In the genomic region with DNA sequence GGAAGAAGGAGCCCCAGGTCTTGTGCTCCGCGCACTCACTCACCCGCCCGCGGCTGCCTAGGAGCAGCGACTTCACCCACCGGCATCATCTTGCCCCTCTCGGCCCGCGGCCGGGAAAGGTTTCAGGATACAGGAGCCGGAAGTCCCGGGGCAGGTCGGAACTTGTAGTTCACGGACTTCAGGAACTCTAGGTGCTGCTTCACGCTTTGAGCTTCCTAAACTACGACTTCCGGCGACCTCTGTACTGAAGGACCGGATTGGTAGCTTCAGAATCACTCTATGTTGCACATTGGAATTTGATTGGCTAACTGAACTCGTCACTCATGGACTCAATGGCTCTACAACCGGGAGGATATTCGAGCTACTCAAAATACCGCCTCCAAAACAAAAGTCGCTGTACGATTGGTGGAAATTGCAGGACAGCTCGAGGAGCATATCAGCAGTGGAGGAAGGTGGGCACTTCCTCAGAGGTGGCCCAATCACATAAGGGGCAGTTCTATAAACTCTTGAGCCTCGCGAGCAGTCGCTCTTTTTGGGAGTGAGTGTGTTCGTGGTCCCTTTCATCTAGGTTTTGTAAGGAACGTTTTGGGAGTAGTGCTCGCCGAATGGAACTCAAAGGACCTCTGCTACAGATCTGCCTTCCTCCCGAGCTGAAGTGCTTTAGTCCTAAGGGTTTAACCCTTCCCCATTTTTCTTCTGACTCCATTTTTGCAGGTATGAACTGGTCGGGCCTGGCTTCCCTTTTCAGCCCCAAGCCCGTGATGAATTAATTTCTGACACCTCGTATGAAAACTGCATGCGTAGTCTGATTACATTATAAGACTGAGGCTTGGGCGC, we compare ENCODE assay signal across 8 mouse cellular contexts. TPM values are rescaled to one million over a fixed set of nuclear protein-coding genes. Genes with fewer than 3 reads are reported as not detected.
DNase-seq lines count a peak whose midpoint lies in the region; ATAC-seq lines count a peak whose summit lies in the region.

A gene (minus strand): TSS at position 216 of the 837 bp plus-strand sequence.

- no peaks in the 10 kb centered on the region for H3K9me3 ChIP-seq in heart, embryonic 13.5 days
- H3K9me3 ChIP-seq in liver, embryonic 12.5 days (replicated peaks), result no peaks in the 10 kb centered on the region
- H3K9me3 ChIP-seq in stomach, embryonic 15.5 days, result no peaks in the 10 kb centered on the region

- ATAC-seq in heart, embryonic 13.5 days (ENCODE audit: extremely low read depth, insufficient number of reproducible peaks, low FRiP score, low TSS enrichment), result peak; percentile 92
- peak; percentile 94 for ATAC-seq in liver, embryonic 12.5 days
- ATAC-seq in stomach, embryonic 15.5 days (ENCODE audit: insufficient read depth, low FRiP score, low read depth), result peak; percentile 97

- peak within 1 kb of the TSS; percentile 72 for H3K4me3 ChIP-seq in brown adipose tissue, adult 24 weeks (ENCODE audit: insufficient read depth, low read depth, low read length)
- H3K4me3 ChIP-seq in heart, embryonic 13.5 days, result peak within 1 kb of the TSS; percentile 87
- peak within 1 kb of the TSS; percentile 93 for H3K4me3 ChIP-seq in liver, embryonic 12.5 days
- H3K4me3 ChIP-seq in stomach, embryonic 15.5 days (replicated peaks), result peak within 1 kb of the TSS; percentile 70

- H3K4me2 ChIP-seq in heart, embryonic 13.5 days, result peak within 1 kb of the TSS; percentile 93
- H3K4me2 ChIP-seq in liver, embryonic 12.5 days, result peak within 1 kb of the TSS; percentile 82
- H3K4me2 ChIP-seq in stomach, embryonic 15.5 days, result peak within 1 kb of the TSS; percentile 70

- DNase-seq in CD4-positive, CD25-positive, alpha-beta regulatory T cell, adult 2 months (ENCODE audit: low read depth, low spot score), result peak; percentile 97
- peak; percentile 100 for DNase-seq in fat pad, adult 2 months (ENCODE audit: extremely low read depth, low read depth, low spot score)
- DNase-seq in kidney, postnatal 10 days, result peak; percentile 95
- peak; percentile 92 to 93 for DNase-seq in natural killer cell, adult 2 months (ENCODE audit: low spot score in 2 of 2)

- peaks cover 10% of the 10 kb centered on the region; the same call in 1 of the 2 replicates for H3K4me1 ChIP-seq in brown adipose tissue, adult 24 weeks (ENCODE audit: control insufficient read depth, insufficient read depth, insufficient read length, low read length)
- peaks cover 71% of the 10 kb centered on the region for H3K4me1 ChIP-seq in heart, embryonic 13.5 days
- H3K4me1 ChIP-seq in liver, embryonic 12.5 days, result peaks cover 72% of the 10 kb centered on the region
- peaks cover 40% of the 10 kb centered on the region for H3K4me1 ChIP-seq in stomach, embryonic 15.5 days

- H3K27ac ChIP-seq in brown adipose tissue, adult 24 weeks (replicated peaks; ENCODE audit: low read depth, low read length), result peak within 1 kb of the TSS; percentile 36
- H3K27ac ChIP-seq in heart, embryonic 13.5 days (replicated peaks), result peak within 1 kb of the TSS; percentile 83
- peak within 1 kb of the TSS; percentile 88 for H3K27ac ChIP-seq in liver, embryonic 12.5 days
- peak within 1 kb of the TSS; percentile 83 for H3K27ac ChIP-seq in stomach, embryonic 15.5 days

- WGBS in heart, embryonic 13.5 days, result under 1% methylated on average over 40 of the region's 40 CpGs
- under 1% methylated on average over 40 of the region's 40 CpGs for WGBS in liver, embryonic 12.5 days (ENCODE audit: insufficient replicate concordance)
- WGBS in stomach, embryonic 15.5 days, result under 1% methylated on average over 40 of the region's 40 CpGs

- H3K9ac ChIP-seq in heart, embryonic 13.5 days, result peak within 1 kb of the TSS; percentile 94
- H3K9ac ChIP-seq in liver, embryonic 12.5 days, result peak within 1 kb of the TSS; percentile 90
- peak within 1 kb of the TSS; percentile 90 for H3K9ac ChIP-seq in stomach, embryonic 15.5 days

- no peaks in the 10 kb centered on the region; the same call in 1 of the 2 replicates for H3K27me3 ChIP-seq in heart, embryonic 13.5 days (replicated peaks)
- no peaks in the 10 kb centered on the region for H3K27me3 ChIP-seq in liver, embryonic 12.5 days (replicated peaks)
- H3K27me3 ChIP-seq in stomach, embryonic 15.5 days (replicated peaks), result no peaks in the 10 kb centered on the region

- peaks cover 31% of the 10 kb centered on the region for H3K36me3 ChIP-seq in heart, embryonic 13.5 days
- H3K36me3 ChIP-seq in liver, embryonic 12.5 days, result peaks cover 43% of the 10 kb centered on the region
- H3K36me3 ChIP-seq in stomach, embryonic 15.5 days, result 0 out of 2 replicates have a peak, but pooled peaks cover 2% of the 10 kb centered on the region

RNA-seq across cellular contexts. Expression of the gene that starts here (rescaled TPM):
- 32.1 and 42.0 TPM in 2 replicates for polyA plus RNA-seq in brown adipose tissue, adult 24 weeks (2012; ENCODE audit: insufficient read depth, insufficient read length, missing spikeins)
- 72.5 and 76.1 TPM in 2 replicates for polyA plus RNA-seq in heart, embryonic 13.5 days (2015; fragmentation: Nextera tagmentation; extraction: Ambion mirVana)
- polyA plus RNA-seq in liver, embryonic 12.5 days (2016; fragmentation: Nextera tagmentation; extraction: Ambion mirVana), result 52.2 and 55.4 TPM in 2 replicates
- 82.7 and 84.2 TPM in 2 replicates for polyA plus RNA-seq in stomach, embryonic 15.5 days (2015; fragmentation: Nextera tagmentation; extraction: Ambion mirVana)

Comparison
In these comparisons a context has a peak if more than half of its experiments do, and no peak if none do; other contexts are left out.
1. Peak in every context shown above with its lines: DNase-seq, ATAC-seq, H3K4me3 ChIP-seq and H3K27ac ChIP-seq.
2. H3K27ac ChIP-seq: peak in every context shown above with its lines; median percentile 88 in liver, embryonic 12.5 days; 83 in heart, embryonic 13.5 days; 83 in stomach, embryonic 15.5 days; 36 in brown adipose tissue, adult 24 weeks.